Mouse (Mus musculus) brown adipose tissue, adult 24 weeks (tissue): ENCODE results near the gene Spata25. TPM values are rescaled to one million over a fixed set of nuclear protein-coding genes. Genes with fewer than 3 reads are reported as not detected.
A peak's percentile ranks its signal among the peaks of the same experiment; 100 is the strongest.

ENCODE experiments used
- H3K27ac ChIP-seq: fragments of 200-500 bp; replicated peaks from 2 replicates; pipeline ENCODE4 v1.5.1; 2012; ENCODE audit warnings: low read depth, mild to moderate bottlenecking, low read length
- H3K4me1 ChIP-seq: fragments of 200-500 bp; 2 replicates; pipeline ENCODE4 v1.6.1; 2012; ENCODE audit warnings: low read length, mixed read lengths; ENCODE audit not compliant: control insufficient read depth, insufficient read depth, insufficient read length
- H3K4me3 ChIP-seq: fragments of 200-500 bp; 2 replicates; pipeline ENCODE4 v1.5.1; 2012; ENCODE audit warnings: low read depth, mild to moderate bottlenecking, low read length, moderate library complexity; ENCODE audit not compliant: insufficient read depth
- polyA plus RNA-seq: library from polyadenylated mRNA; stranded (reverse); fragments of >200 nt; gene quantifications from 2 replicates; pipeline ENCODE4 v1.2.4, GENCODE M21; 2012; ENCODE audit not compliant: missing spikeins, insufficient read depth, insufficient read length

Spata25 gene
- polyA plus RNA-seq, 1 experiment: not detected

DNA sequence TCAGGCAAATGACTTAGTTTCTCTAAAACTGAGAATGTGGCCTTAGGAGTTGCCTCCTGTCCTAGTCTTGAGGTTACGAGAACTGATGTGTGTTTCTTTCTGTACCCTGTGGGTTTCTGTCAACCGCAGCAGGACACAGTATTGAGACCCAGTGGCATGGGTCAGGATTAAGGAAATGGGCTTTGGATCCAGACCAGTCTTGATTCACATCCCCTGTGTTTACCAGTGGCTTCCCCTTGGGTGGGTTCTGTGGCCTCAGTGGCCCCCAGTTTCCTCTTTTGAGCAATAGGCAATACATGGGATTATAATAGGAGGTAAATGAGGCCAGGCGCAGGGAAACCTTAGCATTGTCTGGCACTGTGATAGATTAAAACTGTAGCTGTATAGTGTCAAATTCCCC is 41.3 kb downstream of the Spata25 start:
- peak overlapping the region; percentile 72 for H3K4me3 ChIP-seq
- H3K27ac ChIP-seq: peak overlapping the region; percentile 52; the same call in 1 of the 2 replicates
- H3K4me1 ChIP-seq: peaks cover 15% of the 10 kb centered on the region

DNA sequence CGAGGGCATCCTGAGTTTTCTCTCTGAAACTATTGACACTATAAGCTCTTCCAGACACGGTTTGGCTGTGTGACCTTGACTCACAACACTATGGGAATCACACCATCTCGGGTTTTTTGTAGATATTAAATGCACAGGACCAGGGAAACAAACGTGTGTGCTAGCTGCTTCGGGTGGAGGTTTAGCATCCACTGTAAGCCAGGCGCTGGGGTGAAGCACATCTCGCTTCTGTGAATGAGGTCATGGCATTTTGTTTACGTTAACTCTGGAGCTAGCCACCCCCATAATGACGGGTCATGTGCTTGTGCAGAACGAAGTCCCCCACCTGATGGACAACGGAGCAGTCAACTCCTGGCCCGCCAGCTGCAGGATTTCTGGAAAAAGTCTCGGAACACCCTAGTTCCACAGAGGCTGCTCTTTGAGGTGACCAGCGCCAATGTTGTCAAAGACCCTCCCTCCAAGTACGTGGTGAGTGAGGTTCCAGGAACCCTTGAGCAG is 41.9 kb downstream of the Spata25 start:
- Histone ChIP-seq H3K4me3 (peak overlapping the region; percentile 72), H3K4me1 (peaks cover 15% of the 10 kb centered on the region), H3K27ac (peak overlapping the region; percentile 52)

DNA sequence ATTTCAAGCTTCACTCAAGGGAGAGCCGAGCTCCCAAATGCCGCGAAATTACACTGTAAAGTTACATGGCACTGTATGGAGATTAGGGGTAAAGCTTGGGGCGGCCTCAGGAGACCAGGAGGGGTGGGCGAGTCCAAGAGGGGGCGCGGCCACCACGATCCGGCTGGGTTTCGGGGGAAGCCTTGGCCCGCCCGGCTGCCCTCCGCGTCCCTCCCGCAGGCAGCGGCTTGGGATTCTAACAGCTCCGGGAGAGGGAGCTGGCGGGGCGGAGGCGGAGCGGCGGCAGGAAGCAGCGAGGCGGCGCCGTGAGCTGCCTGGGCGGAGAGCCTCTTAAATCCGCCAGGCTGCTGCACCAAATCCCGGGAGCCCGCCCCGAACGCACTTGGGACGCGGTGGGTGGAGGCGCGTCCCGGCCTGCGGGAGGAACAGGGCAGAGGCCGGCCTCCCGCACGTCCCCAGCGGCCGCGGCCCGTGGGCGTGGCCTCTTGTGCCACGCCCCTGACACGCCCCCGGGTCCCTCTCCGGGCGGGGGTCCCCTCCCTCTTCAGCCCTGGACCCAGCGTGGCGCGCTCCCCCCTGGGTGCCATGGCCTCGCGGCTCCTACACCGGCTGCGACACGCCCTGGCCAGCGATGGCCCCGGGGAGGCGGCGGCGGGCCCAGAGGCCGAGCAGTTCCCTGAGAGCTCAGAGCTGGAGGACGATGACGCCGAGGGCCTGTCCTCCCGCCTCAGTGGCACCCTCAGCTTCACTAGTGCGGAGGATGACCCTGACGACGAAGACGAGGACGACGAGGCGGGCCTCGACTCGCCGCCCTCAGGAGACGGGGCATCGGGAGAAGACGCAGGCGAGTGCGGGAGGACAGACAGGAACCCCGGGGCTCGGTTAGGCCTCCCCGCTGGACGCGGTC is 42.6 kb downstream of the Spata25 start, which contains the start of gene Snx21:
TSS of gene Snx21 (plus strand) at position 343 of the 907 bp plus-strand sequence.
- H3K4me3 ChIP-seq: peak within 1 kb of the TSS; percentile 72
- H3K27ac ChIP-seq: peak within 1 kb of the TSS; percentile 69
- peaks cover 13% of the 10 kb centered on the region for H3K4me1 ChIP-seq

DNA sequence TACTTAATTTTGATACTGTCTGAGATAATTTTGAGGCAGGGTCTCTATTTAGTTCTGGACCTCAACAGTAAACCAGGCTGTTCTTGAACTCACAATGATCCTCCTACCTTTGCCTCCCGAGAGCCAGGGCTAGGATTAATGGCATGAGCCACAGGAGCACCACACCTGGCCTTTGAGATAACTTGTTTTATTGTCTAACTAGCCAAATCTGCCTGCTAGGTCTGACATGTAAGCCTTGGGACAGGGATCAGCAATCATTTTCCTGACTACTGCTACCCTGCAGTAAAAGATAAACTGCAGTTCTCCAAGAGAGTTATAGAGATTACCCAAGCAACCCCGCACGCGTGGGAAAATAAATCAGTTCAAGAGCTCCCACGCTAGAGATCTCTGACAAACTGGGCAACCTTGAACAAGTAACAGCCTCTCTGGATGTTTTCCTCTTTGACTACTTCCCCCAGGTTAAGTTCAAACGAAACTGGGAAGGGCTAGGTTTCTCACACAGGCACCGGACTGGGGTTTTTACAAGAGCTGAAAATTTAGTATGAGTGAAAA is 43.4 kb downstream of the Spata25 start:
- H3K4me3 ChIP-seq: peak overlapping the region; percentile 72
- peak overlapping the region; percentile 69 for H3K27ac ChIP-seq
- peaks cover 13% of the 10 kb centered on the region for H3K4me1 ChIP-seq

DNA sequence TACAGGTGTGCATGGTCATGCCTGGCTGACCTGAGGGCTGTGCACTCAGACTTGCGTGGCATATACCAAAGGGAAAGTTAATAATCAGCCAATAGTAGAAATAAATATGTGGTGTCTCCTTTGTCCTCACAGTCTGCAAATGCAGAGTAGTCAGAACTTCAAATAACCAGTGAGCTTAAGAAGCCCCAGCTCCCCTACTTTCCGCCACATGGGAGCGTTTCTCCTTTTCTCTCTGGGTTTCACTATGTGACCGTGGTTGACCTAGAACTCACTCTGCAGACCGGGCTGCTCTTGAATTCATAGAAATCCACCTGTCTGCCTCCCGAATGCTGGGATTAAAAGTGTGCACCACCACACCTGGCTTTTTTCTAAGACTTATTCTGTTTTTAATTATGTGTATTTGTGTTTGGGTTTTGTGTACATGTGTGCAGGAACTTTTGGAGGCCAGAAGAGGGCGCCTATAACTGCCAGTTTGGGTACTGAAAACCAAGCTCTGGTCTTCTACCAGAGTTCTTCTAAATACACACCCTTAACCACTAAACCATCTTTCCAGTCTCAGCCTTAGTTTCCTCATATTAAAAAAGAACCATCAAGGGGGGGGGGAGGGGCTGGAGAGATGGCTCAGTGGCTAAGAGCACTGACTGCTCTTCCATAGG is 44.3 kb downstream of the Spata25 start:
- Histone ChIP-seq H3K4me3 (no peak overlapping the region), H3K27ac (no peak overlapping the region), H3K4me1 (peaks cover 17% of the 10 kb centered on the region)

DNA sequence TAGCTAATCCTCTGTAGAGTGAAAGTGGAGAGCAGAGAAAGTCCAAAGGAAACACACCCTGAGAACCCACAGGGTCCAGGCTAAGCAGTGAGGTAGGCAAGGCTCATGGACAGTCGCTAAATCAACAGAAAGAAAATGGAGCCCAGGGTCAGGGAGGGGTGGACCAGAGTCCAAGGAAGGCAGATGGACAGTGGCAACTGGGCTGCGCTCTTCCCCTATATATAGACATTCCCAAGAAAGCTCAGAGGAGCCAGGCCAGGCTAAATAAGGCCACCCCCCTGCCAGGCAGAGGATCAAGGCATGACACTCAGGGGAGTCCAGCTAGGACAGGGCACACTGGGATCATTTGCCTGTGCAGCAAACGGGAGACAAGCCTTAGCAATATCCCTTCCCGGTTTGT is 46.5 kb downstream of the Spata25 start:
- Histone ChIP-seq H3K4me1 (peaks cover 11% of the 10 kb centered on the region), H3K27ac (no peak overlapping the region), H3K4me3 (no peak overlapping the region)

DNA sequence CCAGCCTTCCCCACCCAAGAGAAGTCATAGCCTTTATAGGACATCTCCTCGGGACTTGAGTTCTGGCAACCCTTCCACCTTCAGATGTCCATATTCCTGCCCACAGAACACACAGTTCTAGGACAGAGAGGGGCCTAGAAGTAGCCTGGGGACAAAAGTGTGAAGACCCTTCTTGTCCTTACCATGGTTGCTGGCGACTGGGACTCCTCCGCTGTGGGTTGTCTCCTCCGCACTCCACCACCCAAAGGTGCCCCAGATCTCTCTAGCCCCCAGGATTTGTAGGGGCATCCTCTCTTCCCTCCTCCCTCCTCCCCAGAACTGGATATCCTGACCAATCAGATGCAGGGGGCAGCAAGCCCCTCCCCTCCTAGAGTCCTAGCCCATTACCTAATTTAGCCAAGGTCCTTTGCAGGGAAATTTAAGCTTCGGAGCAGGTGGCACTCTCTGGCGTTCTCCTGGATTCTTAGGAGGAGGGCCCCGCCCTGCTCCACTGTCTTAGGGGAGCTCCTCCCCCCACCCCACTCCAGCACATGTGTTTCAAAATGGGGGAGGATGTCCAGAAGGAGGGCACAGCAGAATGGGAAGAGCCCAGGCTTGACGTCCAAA is 48.8 kb downstream of the Spata25 start, which contains the start of gene Tnnc2:
TSS of gene Tnnc2 (minus strand) at position 487 of the 606 bp plus-strand sequence.
- Histone ChIP-seq H3K4me3 (no peak within 1 kb of the TSS), H3K4me1 (peaks cover 5% of the 10 kb centered on the region), H3K27ac (no peak within 1 kb of the TSS)

DNA sequence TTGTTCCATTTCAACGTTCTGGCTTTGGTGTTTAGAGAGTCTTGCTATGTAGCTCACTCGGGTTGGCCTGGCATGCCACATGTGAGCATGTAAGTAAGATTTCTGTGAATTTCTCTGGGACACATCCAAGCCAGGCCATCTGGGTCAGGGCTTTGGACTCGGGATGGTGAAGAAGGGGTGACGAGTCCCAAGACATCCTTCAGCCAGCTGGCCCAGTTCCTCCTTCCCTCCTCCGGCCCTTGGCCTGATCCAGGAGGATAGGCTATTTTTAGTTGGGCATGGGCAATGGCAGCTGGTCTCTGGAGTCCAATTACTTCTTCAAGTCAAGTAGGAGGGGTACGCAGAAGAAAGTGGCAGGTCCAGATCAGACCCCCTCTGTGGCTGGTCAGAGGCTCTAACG is 49.5 kb downstream of the Spata25 start:
- H3K27ac ChIP-seq: peak overlapping the region; percentile 18; the same call in 1 of the 2 replicates
- peaks cover 5% of the 10 kb centered on the region for H3K4me1 ChIP-seq
- no peak overlapping the region for H3K4me3 ChIP-seq

DNA sequence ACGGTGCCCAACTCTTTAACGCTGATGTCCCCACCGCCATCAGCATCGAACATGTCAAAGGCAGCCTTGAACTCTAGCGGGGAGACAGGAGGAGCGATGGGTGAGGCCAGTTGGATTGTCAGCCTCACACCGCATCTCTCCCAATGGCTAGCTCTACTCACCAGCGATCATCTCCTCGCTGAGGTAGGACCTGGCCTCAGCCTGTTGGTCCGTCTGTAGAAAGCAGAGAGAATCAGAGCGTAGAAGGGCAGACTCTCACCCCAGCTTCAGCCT is 50.4 kb downstream of the Spata25 start:
- Histone ChIP-seq H3K4me1 (peaks cover 5% of the 10 kb centered on the region), H3K27ac (no peak overlapping the region), H3K4me3 (no peak overlapping the region)

DNA sequence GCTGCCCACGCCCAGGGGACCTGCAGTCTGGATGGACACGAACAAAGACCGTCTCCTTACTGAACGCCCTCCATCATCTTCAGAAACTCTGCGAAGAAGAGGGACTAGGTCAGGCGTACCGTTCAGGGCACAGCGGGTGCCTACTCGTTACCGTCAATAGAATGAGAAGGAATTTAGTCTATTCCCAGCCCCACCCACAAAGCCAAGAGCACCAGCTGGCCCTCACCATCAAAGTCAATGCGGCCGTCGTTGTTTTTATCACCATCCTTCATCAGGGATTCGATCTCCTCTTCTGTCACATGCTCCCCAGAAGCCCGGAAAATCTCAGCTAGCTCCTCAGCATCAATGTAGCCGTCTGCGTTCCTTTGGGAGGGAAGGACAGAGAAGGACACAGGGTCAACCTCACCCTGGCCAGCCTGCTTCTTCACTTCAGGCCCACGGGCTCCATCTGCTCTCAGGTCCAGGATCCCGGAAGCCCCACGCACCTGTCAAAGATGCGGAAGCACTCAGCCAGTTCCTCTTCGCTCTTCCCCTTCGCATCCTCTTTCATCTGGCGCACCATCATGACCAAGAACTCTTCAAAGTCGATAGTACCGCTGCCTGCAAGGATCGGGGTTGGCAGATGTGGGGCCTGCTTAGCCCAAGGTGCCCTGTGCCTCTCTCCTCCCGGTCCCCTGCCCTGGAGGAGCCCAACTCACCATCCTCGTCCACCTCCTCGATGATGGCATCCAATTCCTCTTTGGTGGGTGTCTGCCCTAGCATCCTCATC is 50.9 kb downstream of the Spata25 start:
- peaks cover 5% of the 10 kb centered on the region for H3K4me1 ChIP-seq
- no peak overlapping the region for H3K27ac ChIP-seq
- H3K4me3 ChIP-seq: no peak overlapping the region

DNA sequence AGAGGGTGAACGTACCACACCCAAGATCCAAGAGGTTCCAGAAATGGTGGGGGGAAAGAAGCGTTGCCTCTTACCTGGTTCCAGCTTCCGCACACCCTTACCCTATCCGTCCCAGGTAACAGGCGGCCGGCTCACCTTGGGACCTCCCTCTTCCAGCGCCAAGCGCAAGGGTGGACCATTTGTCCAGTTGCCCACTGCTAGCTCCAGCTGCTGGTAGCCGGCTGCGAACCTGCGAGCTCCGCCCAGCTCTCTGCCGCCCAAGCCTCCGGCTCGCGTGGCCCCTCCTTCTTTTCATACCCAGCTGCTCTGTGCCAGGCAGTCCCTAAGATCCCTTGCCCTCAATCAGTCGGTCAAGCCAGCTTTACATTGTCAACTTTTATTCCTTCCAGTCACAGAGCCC is 51.5 kb downstream of the Spata25 start:
- Histone ChIP-seq H3K4me3 (no peak overlapping the region), H3K4me1 (peaks cover 5% of the 10 kb centered on the region), H3K27ac (no peak overlapping the region)

Other genes with a start within 250 kb of the Spata25 start
- not detected in 2 replicates for gene Wfdc6a, start 243.1 kb downstream of the Spata25 start, polyA plus RNA-seq
- not detected in 2 replicates for gene Eppin, start 234.9 kb downstream of the Spata25 start, polyA plus RNA-seq
- gene Wfdc6b, start 215.0 kb downstream of the Spata25 start, polyA plus RNA-seq: not detected in 2 replicates
- gene Wfdc8, start 214.9 kb downstream of the Spata25 start, polyA plus RNA-seq: not detected in 2 replicates
- gene Wfdc16, start 189.7 kb downstream of the Spata25 start, polyA plus RNA-seq: not detected in 2 replicates
- gene Wfdc10, start 172.5 kb downstream of the Spata25 start, polyA plus RNA-seq: not detected in 2 replicates
- not detected in 2 replicates for gene Wfdc9, start 172.0 kb downstream of the Spata25 start, polyA plus RNA-seq
- not detected in 2 replicates for gene Wfdc11, start 154.4 kb downstream of the Spata25 start, polyA plus RNA-seq
- not detected in 2 replicates for gene Wfdc13, start 143.4 kb downstream of the Spata25 start, polyA plus RNA-seq
- gene Spint4, start 130.0 kb downstream of the Spata25 start, polyA plus RNA-seq: not detected in 2 replicates
- gene Spint5, start 113.2 kb downstream of the Spata25 start, polyA plus RNA-seq: not detected in 2 replicates
- gene Wfdc3, start 82.6 kb downstream of the Spata25 start, polyA plus RNA-seq: not detected in 2 replicates
- gene Dnttip1, start 82.6 kb downstream of the Spata25 start, polyA plus RNA-seq: 12.7 and 16.6 TPM in 2 replicates
- 1.4 and 3.8 TPM in 2 replicates for gene Ube2c, start 58.6 kb downstream of the Spata25 start, polyA plus RNA-seq
- 204 and 410 TPM in 2 replicates for gene Tnnc2, start 48.6 kb downstream of the Spata25 start, polyA plus RNA-seq
- 28.2 and 36.8 TPM in 2 replicates for gene Snx21, start 42.7 kb downstream of the Spata25 start, polyA plus RNA-seq
- gene Acot8, start 23.7 kb downstream of the Spata25 start, polyA plus RNA-seq: 15.5 and 16.3 TPM in 2 replicates
- 1.5 and 3.6 TPM in 2 replicates for gene Zswim3, start 23.4 kb downstream of the Spata25 start, polyA plus RNA-seq
- 4.1 and 5.3 TPM in 2 replicates for gene Zswim1, start 5.9 kb downstream of the Spata25 start, polyA plus RNA-seq
- gene Ctsa, start 4.3 kb upstream of the Spata25 start, polyA plus RNA-seq: 44.9 and 55.0 TPM in 2 replicates
- gene Neurl2, start 4.9 kb upstream of the Spata25 start, polyA plus RNA-seq: 1.1 and 4.1 TPM in 2 replicates
- 59.0 and 82.5 TPM in 2 replicates for gene Pltp, start 29.2 kb upstream of the Spata25 start, polyA plus RNA-seq
- 21.6 and 25.6 TPM in 2 replicates for gene Pcif1, start 50.8 kb upstream of the Spata25 start, polyA plus RNA-seq
- gene Zfp335, start 83.2 kb upstream of the Spata25 start, polyA plus RNA-seq: 6.2 and 6.9 TPM in 2 replicates
- 5.8 and 6.9 TPM in 2 replicates for gene Mmp9, start 112.2 kb upstream of the Spata25 start, polyA plus RNA-seq
- gene Slc12a5, start 132.3 kb upstream of the Spata25 start, polyA plus RNA-seq: 1.2 and 1.3 TPM in 2 replicates
- gene Ncoa5, start 206.3 kb upstream of the Spata25 start, polyA plus RNA-seq: 7.5 TPM in 2 replicates
- gene Cd40, start 227.1 kb upstream of the Spata25 start, polyA plus RNA-seq: 1.2 and 2.2 TPM in 2 replicates